Mouse (Mus musculus): ENCODE data around the gene Notum. TPM values are rescaled to one million over a fixed set of nuclear protein-coding genes. Genes with fewer than 3 reads are reported as not detected.

Notum gene
- polyA plus RNA-seq, 1 experiment from 2014 or later: 2.7 TPM

DNA sequence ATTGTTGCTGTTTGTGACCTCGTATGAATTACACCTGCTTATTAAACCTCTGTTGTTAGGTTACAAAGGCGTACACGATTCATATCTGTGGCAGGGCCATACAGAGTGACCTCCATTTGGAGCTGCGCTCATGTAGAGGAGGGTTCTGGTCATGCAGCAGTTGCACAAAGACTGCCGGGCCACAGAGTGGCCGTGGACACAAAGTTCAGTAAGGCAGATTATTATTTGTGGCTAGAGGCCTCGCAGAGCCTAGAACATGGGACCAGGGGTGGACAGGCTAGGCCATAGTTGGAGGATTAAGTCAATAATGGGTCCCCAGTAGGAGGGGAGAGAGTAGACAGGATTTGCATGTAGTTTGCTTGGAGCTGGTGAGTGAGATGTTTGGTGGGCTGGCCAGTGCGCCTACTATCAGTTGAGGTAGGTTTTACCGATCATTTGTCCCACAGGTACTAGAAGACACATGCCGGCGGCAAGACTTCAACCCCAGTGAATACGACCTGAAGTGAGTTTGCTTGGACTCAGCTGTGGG is 12.7 kb upstream of the Notum start:
- Histone ChIP-seq H3K36me3 (peaks cover 32% of the 10 kb centered on the region), H3K27ac (replicated peaks) (peak overlapping the region; percentile 89), H3K9me3 (no peaks in the 10 kb centered on the region), H3K9ac (peak overlapping the region; percentile 89), H3K4me2 (peak overlapping the region; percentile 96), H3K27me3 (replicated peaks) (no peaks in the 10 kb centered on the region), H3K4me1 (peaks cover 25% of the 10 kb centered on the region), H3K4me3 (peak overlapping the region; percentile 77)
- peak; percentile 5; the same call in 1 of the 2 replicates for ATAC-seq (ENCODE audit: extremely low read depth, insufficient number of reproducible peaks, low FRiP score, low TSS enrichment)
- WGBS: 32% methylated on average over 12 of the region's 12 CpGs

DNA sequence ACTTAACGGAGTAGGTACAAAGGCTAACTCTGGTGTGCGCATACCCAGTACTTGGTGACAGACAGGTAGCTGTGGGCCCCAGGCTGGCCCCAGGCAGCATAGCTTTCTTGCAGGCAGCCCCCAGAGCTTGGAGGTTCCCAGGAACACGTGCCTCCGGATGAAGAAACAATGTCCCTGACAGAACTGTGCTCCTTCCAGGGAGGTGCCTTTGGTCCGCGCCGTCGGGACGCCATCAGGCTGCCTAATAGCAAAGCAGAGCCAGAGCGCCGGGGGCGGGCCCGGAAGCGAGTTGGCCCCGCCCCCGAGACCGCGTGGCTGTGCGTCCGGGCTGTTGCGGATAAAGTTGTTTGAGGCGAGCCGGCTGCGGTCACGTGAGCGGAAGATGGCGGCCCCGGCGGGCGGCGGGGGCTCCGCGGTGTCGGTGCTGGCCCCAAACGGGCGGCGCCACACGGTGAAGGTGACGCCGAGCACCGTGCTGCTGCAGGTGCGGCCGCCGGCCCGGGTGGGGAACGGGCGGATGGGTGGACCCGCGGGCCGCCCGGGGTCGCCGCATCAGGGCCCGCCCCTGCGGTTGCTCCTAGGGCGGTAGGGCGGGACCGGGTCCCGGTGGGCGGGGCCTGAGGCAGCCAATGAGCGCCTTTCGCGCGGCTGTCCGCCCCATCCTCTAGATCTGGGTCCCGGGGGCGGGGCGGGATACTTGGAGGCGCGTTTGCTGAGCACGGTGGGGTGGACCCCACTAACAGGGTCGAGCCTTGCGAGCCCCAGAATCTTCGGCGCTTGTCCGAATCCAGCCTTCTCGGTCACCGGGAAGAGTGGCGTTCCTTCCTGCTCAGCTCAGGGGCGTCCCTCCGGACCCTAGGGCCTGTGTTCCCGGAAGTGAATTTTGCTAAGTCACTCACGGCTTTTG is 12.0 kb upstream of the Notum start, which contains the start of gene Aspscr1:
Gene Aspscr1 (plus strand): TSS at position 287 of the 907 bp plus-strand sequence.
- peaks cover 25% of the 10 kb centered on the region for H3K36me3 ChIP-seq
- H3K4me1 ChIP-seq: peaks cover 25% of the 10 kb centered on the region
- H3K4me2 ChIP-seq: peak within 1 kb of the TSS; percentile 96
- ATAC-seq (ENCODE audit: extremely low read depth, insufficient number of reproducible peaks, low FRiP score, low TSS enrichment): peak; percentile 98
- peak within 1 kb of the TSS; percentile 89 for H3K27ac ChIP-seq (replicated peaks)
- peak within 1 kb of the TSS; percentile 89 for H3K9ac ChIP-seq
- no peaks in the 10 kb centered on the region for H3K27me3 ChIP-seq (replicated peaks)
- no peaks in the 10 kb centered on the region for H3K9me3 ChIP-seq
- H3K4me3 ChIP-seq: peak within 1 kb of the TSS; percentile 77
- 1% methylated on average over 83 of the region's 83 CpGs for WGBS

DNA sequence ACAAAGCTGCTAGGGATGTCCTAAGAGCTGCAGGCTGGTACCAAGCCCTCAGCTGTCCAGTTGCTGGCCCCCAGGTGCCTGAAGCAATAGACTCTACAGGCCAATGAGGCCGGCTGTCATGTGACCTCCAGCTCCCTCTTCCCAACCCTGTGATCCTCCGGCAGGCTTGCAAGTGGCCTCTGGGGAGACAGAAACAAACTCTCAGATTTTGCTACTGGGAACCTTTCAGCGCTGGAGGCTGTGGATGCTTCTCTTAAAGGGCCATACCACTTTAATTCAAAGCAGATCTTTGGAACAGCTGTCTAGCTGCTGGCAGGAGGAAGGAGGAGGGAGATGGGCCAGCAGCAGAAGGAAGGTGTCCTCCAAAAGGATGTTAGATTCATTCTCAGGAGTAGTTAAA is 5.6 kb upstream of the Notum start:
- no peak overlapping the region for H3K4me3 ChIP-seq
- no peak overlapping the region for H3K27ac ChIP-seq (replicated peaks)
- no peaks in the 10 kb centered on the region for H3K9me3 ChIP-seq
- ATAC-seq (ENCODE audit: extremely low read depth, insufficient number of reproducible peaks, low FRiP score, low TSS enrichment): no peak
- H3K9ac ChIP-seq: no peak overlapping the region
- H3K4me1 ChIP-seq: peaks cover 15% of the 10 kb centered on the region
- WGBS: 4% methylated on average over 3 of the region's 3 CpGs
- H3K27me3 ChIP-seq (replicated peaks): peaks cover 38% of the 10 kb centered on the region
- no peaks in the 10 kb centered on the region for H3K36me3 ChIP-seq
- H3K4me2 ChIP-seq: no peak overlapping the region

DNA sequence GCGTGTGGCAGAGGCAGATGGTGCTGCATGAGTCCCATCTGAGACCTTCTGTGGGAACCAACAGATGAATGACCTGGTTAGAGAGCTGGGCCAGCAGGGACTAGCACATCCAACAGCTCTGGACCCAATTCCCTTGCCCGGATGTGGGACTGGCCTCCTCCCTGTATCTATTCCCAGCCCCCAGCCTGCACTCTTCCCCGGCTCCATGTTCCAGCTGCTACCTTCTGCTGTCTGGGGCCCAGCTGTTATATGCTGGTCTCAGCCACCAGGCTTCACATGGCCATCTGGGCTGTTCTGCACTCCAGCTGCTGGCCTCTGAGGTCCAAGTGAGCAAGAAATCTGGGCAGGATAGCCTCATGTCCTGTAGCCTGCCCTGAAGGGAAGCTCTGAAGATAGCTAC is 4.4 kb upstream of the Notum start:
- Histone ChIP-seq H3K4me1 (peaks cover 24% of the 10 kb centered on the region), H3K9ac (no peak overlapping the region), H3K27me3 (replicated peaks) (peaks cover 50% of the 10 kb centered on the region), H3K36me3 (no peaks in the 10 kb centered on the region), H3K9me3 (no peaks in the 10 kb centered on the region), H3K4me2 (no peak overlapping the region), H3K4me3 (no peak overlapping the region), H3K27ac (replicated peaks) (no peak overlapping the region)
- 52% methylated on average over 3 of the region's 3 CpGs for WGBS
- ATAC-seq (ENCODE audit: extremely low read depth, insufficient number of reproducible peaks, low FRiP score, low TSS enrichment): no peak

DNA sequence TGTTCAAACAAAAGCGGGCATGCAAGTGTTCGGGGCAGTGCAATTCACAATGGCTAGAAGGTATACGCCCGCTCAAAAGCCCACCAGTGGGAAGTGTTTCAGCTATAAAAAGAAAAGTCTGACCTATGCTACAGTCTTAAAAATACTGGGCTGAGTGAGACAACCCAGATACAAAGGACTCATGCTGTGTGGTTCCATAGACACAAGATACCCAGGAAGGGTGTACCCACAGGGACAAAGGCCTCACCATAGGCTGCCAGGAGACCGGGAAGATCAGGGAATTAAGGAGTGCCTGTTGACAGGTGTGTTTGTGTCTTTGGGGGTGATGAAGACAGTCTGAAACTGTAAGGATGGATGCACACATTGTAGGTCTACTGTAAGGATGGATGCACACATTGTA is 2.7 kb upstream of the Notum start:
- ATAC-seq (ENCODE audit: extremely low read depth, insufficient number of reproducible peaks, low FRiP score, low TSS enrichment): no peak
- H3K27me3 ChIP-seq (replicated peaks): peaks cover 67% of the 10 kb centered on the region
- no peak overlapping the region for H3K27ac ChIP-seq (replicated peaks)
- H3K4me3 ChIP-seq: no peak overlapping the region
- H3K9me3 ChIP-seq: no peaks in the 10 kb centered on the region
- no peak overlapping the region for H3K9ac ChIP-seq
- H3K36me3 ChIP-seq: no peaks in the 10 kb centered on the region
- H3K4me1 ChIP-seq: peaks cover 40% of the 10 kb centered on the region
- H3K4me2 ChIP-seq: no peak overlapping the region
- WGBS: 83% methylated on average over 5 of the region's 5 CpGs

DNA sequence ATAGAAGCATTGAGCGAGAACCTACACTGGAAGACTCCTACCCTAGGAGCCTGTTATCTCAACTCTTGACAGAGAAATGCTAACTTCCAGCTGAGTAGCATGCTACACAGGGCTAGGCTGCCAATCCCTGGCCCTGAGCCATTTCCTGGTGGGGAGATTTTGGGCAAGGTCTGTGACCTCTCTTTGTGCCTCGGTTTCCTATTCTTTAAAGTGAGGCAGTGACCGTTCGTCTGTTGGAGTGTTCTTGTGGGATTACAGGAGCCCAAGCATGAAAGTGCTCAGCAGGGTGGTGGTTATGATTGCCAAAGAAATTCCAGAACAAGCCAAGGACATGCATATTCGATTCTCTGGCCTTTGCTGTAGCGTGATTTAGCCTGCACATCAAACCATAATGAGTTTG is 1.8 kb upstream of the Notum start:
- WGBS: 51% methylated on average over 6 of the region's 6 CpGs
- no peak overlapping the region for H3K27ac ChIP-seq (replicated peaks)
- H3K9me3 ChIP-seq: no peaks in the 10 kb centered on the region
- H3K36me3 ChIP-seq: no peaks in the 10 kb centered on the region
- no peak overlapping the region for H3K4me2 ChIP-seq
- no peak overlapping the region for H3K4me3 ChIP-seq
- ATAC-seq (ENCODE audit: extremely low read depth, insufficient number of reproducible peaks, low FRiP score, low TSS enrichment): no peak
- no peak overlapping the region for H3K9ac ChIP-seq
- H3K27me3 ChIP-seq (replicated peaks): peaks cover 76% of the 10 kb centered on the region
- H3K4me1 ChIP-seq: peaks cover 40% of the 10 kb centered on the region

DNA sequence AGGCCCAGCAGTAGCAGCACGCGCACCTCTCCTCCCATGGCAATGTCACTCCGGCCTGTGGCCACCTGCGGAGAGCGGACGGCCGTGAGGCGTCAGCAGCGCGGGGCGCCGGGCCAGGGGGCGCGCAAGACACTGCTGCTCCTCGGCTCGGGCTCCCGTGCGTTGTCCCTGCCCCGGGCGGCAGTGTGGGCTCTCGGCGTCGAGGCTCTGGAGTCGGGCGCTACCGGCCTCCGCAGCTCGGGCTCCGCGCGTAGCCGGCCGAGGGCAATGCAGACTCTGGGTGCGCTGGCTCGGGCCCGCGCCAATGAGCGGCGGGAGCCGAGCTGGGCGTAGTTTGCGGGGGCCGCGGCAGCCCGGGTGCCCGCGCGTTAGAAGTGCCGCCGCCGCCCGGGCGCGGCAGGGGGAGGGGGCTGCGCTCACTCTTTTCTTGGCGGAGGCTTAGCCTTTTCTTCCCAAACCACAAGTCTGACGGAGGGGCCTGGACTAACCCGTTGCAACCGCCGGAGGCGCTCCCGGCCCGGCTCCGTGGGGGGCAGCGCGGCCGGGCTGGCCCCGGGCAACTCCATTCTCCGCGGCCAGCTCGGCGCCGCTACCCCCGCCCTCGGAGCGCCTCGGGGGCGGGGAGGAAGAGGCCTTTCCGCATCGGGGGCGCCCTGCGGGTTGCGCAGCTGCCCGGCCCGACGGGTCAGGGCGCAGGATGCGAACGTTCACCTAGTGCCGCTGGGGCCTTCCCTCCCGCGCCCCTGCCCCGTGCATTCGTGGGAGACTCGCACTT is 487 bp downstream of the Notum start:
- Histone ChIP-seq H3K4me3 (peak overlapping the region; percentile 56), H3K27ac (replicated peaks) (no peak overlapping the region), H3K36me3 (no peaks in the 10 kb centered on the region), H3K27me3 (replicated peaks) (peaks cover 99% of the 10 kb centered on the region), H3K4me2 (peak overlapping the region; percentile 71), H3K9ac (peak overlapping the region; percentile 74), H3K4me1 (peaks cover 30% of the 10 kb centered on the region), H3K9me3 (no peaks in the 10 kb centered on the region)
- WGBS: under 1% methylated on average over 87 of the region's 95 CpGs
- no peak; the same call in 1 of the 2 replicates for ATAC-seq (ENCODE audit: extremely low read depth, insufficient number of reproducible peaks, low FRiP score, low TSS enrichment)

DNA sequence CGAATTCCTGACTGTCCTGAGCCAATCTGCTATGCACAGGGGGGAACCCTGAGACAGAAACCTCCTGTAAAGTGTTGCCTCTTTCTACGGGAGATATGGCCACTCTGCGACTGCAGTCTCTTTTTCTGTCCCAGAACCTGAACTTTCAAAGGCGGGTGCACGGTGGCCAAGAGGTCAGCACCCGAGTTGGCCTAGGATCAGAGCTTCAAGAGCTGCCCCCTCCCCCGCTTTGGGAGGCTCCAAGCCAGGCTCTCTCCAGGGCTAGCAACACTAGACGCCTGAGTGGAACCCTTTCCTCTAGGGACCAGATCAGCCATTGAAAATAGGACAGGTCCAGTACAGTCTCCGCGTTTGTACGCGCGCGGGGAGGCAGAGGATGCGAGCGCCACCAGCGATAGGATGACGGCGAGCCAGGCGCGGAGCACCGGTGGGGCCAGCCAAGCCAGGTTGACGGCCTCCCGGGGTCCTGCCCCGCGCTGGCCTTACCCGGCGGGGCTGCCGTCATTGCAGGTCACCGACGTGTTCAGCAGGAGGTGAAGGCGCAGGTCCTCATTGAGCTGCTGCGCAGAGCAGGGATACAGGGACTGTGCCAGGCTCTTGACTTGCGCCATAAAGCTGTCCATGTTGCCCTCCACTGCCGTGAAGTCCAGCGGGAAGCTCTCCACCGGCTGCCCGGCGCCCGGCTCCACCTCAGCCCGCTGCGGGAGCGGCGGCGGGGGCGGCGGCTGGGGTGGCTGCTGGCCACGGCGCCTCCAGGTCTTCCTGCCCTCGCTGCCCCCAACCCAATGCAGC is 1.3 kb downstream of the Notum start:
- H3K27me3 ChIP-seq (replicated peaks): peaks cover 94% of the 10 kb centered on the region
- H3K4me2 ChIP-seq: peak overlapping the region; percentile 71
- no peak for ATAC-seq (ENCODE audit: extremely low read depth, insufficient number of reproducible peaks, low FRiP score, low TSS enrichment)
- 3% methylated on average over 50 of the region's 50 CpGs for WGBS
- H3K9me3 ChIP-seq: no peaks in the 10 kb centered on the region
- H3K4me3 ChIP-seq: peak overlapping the region; percentile 56
- no peak overlapping the region for H3K27ac ChIP-seq (replicated peaks)
- H3K36me3 ChIP-seq: no peaks in the 10 kb centered on the region
- H3K4me1 ChIP-seq: peaks cover 30% of the 10 kb centered on the region
- peak overlapping the region; percentile 74 for H3K9ac ChIP-seq

DNA sequence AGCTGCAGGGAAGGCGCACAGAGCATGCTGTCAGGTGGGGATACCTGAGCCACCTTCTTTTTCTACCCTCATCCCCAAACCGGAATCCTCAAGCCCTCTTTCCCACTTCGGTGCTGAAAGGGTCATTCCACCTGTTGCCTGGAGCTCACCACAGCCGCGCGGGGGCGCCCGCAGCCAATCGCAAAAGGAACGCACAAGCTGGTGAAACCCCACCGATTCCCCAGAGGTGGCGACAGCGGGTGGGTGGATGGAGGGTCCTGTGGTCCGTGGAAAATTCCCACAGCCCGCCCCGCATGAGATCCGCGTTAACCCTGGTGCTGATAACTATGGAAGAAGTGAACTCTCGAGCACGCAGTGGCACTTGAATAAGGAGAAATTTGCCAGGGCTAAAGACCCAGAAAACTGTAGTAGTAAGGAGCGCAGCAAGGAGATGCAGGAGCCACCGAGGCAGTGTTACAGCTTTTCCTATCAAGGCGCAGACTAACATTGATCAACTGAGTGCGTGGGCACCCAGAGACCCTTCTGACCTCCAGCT is 2.0 kb downstream of the Notum start:
- Histone ChIP-seq H3K4me1 (peaks cover 30% of the 10 kb centered on the region), H3K36me3 (no peaks in the 10 kb centered on the region), H3K9ac (no peak overlapping the region), H3K4me3 (peak overlapping the region; percentile 56), H3K27me3 (replicated peaks) (peaks cover 90% of the 10 kb centered on the region), H3K27ac (replicated peaks) (no peak overlapping the region), H3K9me3 (no peaks in the 10 kb centered on the region), H3K4me2 (peak overlapping the region; percentile 71)
- 2% methylated on average over 24 of the region's 24 CpGs for WGBS
- no peak for ATAC-seq (ENCODE audit: extremely low read depth, insufficient number of reproducible peaks, low FRiP score, low TSS enrichment)

DNA sequence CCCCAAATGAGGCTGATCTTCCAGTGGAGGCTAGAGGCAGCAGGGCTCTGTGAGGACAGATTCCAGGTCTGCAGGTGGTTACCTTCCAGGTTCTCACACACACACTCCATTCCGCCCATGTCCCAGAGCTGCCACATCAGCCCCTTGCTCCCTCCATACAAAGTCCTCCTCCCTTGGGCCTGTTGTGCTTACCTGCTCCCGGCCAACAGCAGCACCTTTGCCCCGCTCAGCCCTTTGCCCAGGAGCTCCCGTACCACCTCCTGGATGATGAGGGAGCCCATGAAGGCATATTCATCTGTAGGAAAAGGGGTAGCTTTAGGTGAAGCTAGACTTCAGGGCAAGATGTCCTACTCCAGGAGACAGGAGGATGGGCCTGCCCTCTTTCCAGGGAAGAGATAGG is 3.7 kb downstream of the Notum start:
- Histone ChIP-seq H3K9me3 (no peaks in the 10 kb centered on the region), H3K36me3 (no peaks in the 10 kb centered on the region), H3K4me3 (no peak overlapping the region), H3K27ac (replicated peaks) (no peak overlapping the region), H3K4me2 (no peak overlapping the region), H3K4me1 (peaks cover 25% of the 10 kb centered on the region), H3K27me3 (replicated peaks) (peaks cover 74% of the 10 kb centered on the region), H3K9ac (no peak overlapping the region)
- no peak for ATAC-seq (ENCODE audit: extremely low read depth, insufficient number of reproducible peaks, low FRiP score, low TSS enrichment)
- WGBS: 74% methylated on average over 4 of the region's 4 CpGs

All from heart, embryonic 13.5 days (tissue).